Mouse (Mus musculus) MEL (cell line): Measurements from ENCODE around the gene Trpm1. TPM values are rescaled to one million over a fixed set of nuclear protein-coding genes. Genes with fewer than 3 reads are reported as not detected.

Experiments used
- DNase-seq: peaks from one replicate; pipeline ENCODE4 v3.0.0; 2011; ENCODE audit warnings: low read depth, low spot score
- H3K27ac ChIP-seq: 2 replicates; pipeline ENCODE4 v1.5.1; 2012; ENCODE audit warnings: low read depth, mild to moderate bottlenecking, control low read depth, low read length, moderate library complexity; ENCODE audit not compliant: control insufficient read depth
- H3K27me3 ChIP-seq, 2 experiments: fragments of 150-350 bp in 1 of 2; sonication (generic) in 1 of 2; 2 replicates each; pipeline ENCODE4 v1.6.1; 2012; ENCODE audit warnings: low read length in 2 of 2, mild to moderate bottlenecking in 2 of 2, improper control_type of control experiment in 1 of 2, moderate library complexity in 1 of 2; ENCODE audit not compliant: insufficient read depth in 2 of 2, control insufficient read depth in 1 of 2
- H3K36me3 ChIP-seq, 2 experiments: 2 replicates each; pipeline ENCODE4 v1.6.1; 2012 to 2014; ENCODE audit warnings: low read length in 2 of 2, improper control_type of control experiment in 1 of 2, inconsistent platforms in 1 of 2, mild to moderate bottlenecking in 1 of 2; ENCODE audit not compliant: insufficient read depth in 2 of 2, control insufficient read depth in 1 of 2
- H3K4me1 ChIP-seq, 2 experiments: fragments of 150-350 bp in 1 of 2; sonication (generic) in 1 of 2; 2 replicates each; pipeline ENCODE4 v1.6.1; 2012; ENCODE audit warnings: low read length in 2 of 2, improper control_type of control experiment in 1 of 2, mild to moderate bottlenecking in 1 of 2; ENCODE audit not compliant: insufficient read depth in 2 of 2, control insufficient read depth in 1 of 2
- H3K4me3 ChIP-seq, 2 experiments: fragments of 150-350 bp in 1 of 2; sonication (generic) in 1 of 2; 2 replicates each; pipeline ENCODE4 v1.5.1; 2012; ENCODE audit warnings: low read depth in 2 of 2, low read length in 2 of 2, mild to moderate bottlenecking in 2 of 2, moderate library complexity in 2 of 2, control low read depth in 1 of 2, improper control_type of control experiment in 1 of 2; ENCODE audit not compliant: control insufficient read depth in 1 of 2, insufficient read depth in 1 of 2
- H3K79me2 ChIP-seq: 2 replicates; pipeline ENCODE4 v1.6.1; 2012; ENCODE audit warnings: mild to moderate bottlenecking, low read length, moderate library complexity; ENCODE audit not compliant: control insufficient read depth, poor library complexity, insufficient read depth
- H3K9ac ChIP-seq: 2 replicates; pipeline ENCODE4 v1.6.1; 2012; ENCODE audit warnings: low read depth, mild to moderate bottlenecking, control low read depth, low read length, moderate library complexity; ENCODE audit not compliant: control insufficient read depth, poor library complexity, severe bottlenecking
- H3K9me3 ChIP-seq: fragments of 150-350 bp; sonication (generic); replicated peaks from 2 replicates; pipeline ENCODE4 v1.6.1; 2012; ENCODE audit warnings: mild to moderate bottlenecking, low read length, improper control_type of control experiment, moderate library complexity; ENCODE audit not compliant: insufficient read depth
- BHLHE40 ChIP-seq: IDR thresholded peaks from 2 replicates; pipeline ENCODE4 v1.6.1; 2012; ENCODE audit warnings: low read depth, mild to moderate bottlenecking, inconsistent platforms, low read length, improper control_type of control experiment, borderline replicate concordance
- CHD2 ChIP-seq: IDR thresholded peaks from 2 replicates; pipeline ENCODE4 v1.6.1; 2011; ENCODE audit warnings: low read length, improper control_type of control experiment
- CTCF ChIP-seq, 3 experiments: IDR thresholded peaks in 2 of 3; conservative IDR thresholded peaks in 1 of 3; 2 replicates each; pipeline ENCODE4 v1.5.1; 2011 to 2012; ENCODE audit warnings: low read length in 3 of 3, low read depth in 2 of 3, mild to moderate bottlenecking in 2 of 3, improper control_type of control experiment in 1 of 3, inconsistent platforms in 1 of 3, mixed read lengths in 1 of 3, moderate library complexity in 1 of 3; ENCODE audit not compliant: control insufficient read depth in 1 of 3, insufficient read depth in 1 of 3, poor library complexity in 1 of 3, severe bottlenecking in 1 of 3
- ELF1 ChIP-seq: IDR thresholded peaks from 2 replicates; pipeline ENCODE4 v1.6.1; 2014; ENCODE audit warnings: low read depth, mild to moderate bottlenecking, inconsistent platforms, low read length, improper control_type of control experiment, moderate library complexity
- EP300 ChIP-seq, 2 experiments: IDR thresholded peaks; 2 replicates each; pipeline ENCODE4 v1.6.1; 2011; ENCODE audit warnings: improper control_type of control experiment in 2 of 2, low read length in 2 of 2, low read depth in 1 of 2, mild to moderate bottlenecking in 1 of 2
- ETS1 ChIP-seq: IDR thresholded peaks from 2 replicates; pipeline ENCODE4 v1.6.1; 2012; ENCODE audit warnings: low read depth, mild to moderate bottlenecking, inconsistent platforms, low read length, improper control_type of control experiment, moderate library complexity
- GATA1 ChIP-seq: IDR thresholded peaks from 2 replicates; pipeline ENCODE4 v1.6.1; 2011; ENCODE audit warnings: low read depth, low read length, improper control_type of control experiment
- HCFC1 ChIP-seq: IDR thresholded peaks from 2 replicates; pipeline ENCODE4 v1.6.1; 2012; ENCODE audit warnings: low read depth, mild to moderate bottlenecking, inconsistent platforms, low read length, improper control_type of control experiment, moderate library complexity
- JUND ChIP-seq: IDR thresholded peaks from 2 replicates; pipeline ENCODE4 v1.6.1; 2011; ENCODE audit warnings: low read depth, mild to moderate bottlenecking, improper control_type of control experiment, low read length
- KAT2A ChIP-seq: conservative IDR thresholded peaks from 2 replicates; pipeline ENCODE4 v1.6.1; 2012; ENCODE audit warnings: low read depth, low read length, improper control_type of control experiment, inconsistent platforms
- MAX ChIP-seq: IDR thresholded peaks from 2 replicates; pipeline ENCODE4 v1.6.1; 2011; ENCODE audit warnings: low read length, improper control_type of control experiment
- MAZ ChIP-seq: IDR thresholded peaks from 2 replicates; pipeline ENCODE4 v1.6.1; 2012; ENCODE audit warnings: low read depth, mild to moderate bottlenecking, inconsistent platforms, low read length, improper control_type of control experiment
- MEF2A ChIP-seq: IDR thresholded peaks from 2 replicates; pipeline ENCODE4 v1.6.1; 2014; ENCODE audit warnings: low read depth, mild to moderate bottlenecking, inconsistent platforms, low read length, improper control_type of control experiment; ENCODE audit not compliant: poor library complexity, insufficient replicate concordance, severe bottlenecking; ENCODE audit errors: extremely low read depth
- MXI1 ChIP-seq: IDR thresholded peaks from 2 replicates; pipeline ENCODE4 v1.6.1; 2011; ENCODE audit warnings: mild to moderate bottlenecking, low read depth, low read length, improper control_type of control experiment
- NELFE ChIP-seq: IDR thresholded peaks from 2 replicates; pipeline ENCODE4 v1.6.1; 2011; ENCODE audit warnings: low read depth, low read length, improper control_type of control experiment
- NRF1 ChIP-seq: IDR thresholded peaks from 2 replicates; pipeline ENCODE4 v1.6.1; 2014; ENCODE audit warnings: low read depth, mild to moderate bottlenecking, inconsistent platforms, low read length, improper control_type of control experiment, moderate library complexity; ENCODE audit not compliant: poor library complexity, insufficient read depth, severe bottlenecking
- POLR2A ChIP-seq, 2 experiments: IDR thresholded peaks; 2 replicates each; pipeline ENCODE4 v1.6.1; 2011 to 2012; ENCODE audit warnings: low read length in 2 of 2, mild to moderate bottlenecking in 2 of 2, control low read depth in 1 of 2, improper control_type of control experiment in 1 of 2, low read depth in 1 of 2, moderate library complexity in 1 of 2; ENCODE audit not compliant: control insufficient read depth in 1 of 2, insufficient read depth in 1 of 2, poor library complexity in 1 of 2
- POLR2AphosphoS2 ChIP-seq: IDR thresholded peaks from 2 replicates; pipeline ENCODE4 v1.6.1; 2011; ENCODE audit warnings: low read length, improper control_type of control experiment
- POLR2AphosphoS5 ChIP-seq: IDR thresholded peaks from 2 replicates; pipeline ENCODE4 v1.6.1; 2012; ENCODE audit warnings: low read depth, borderline replicate concordance, mild to moderate bottlenecking, inconsistent platforms, low read length, moderate library complexity, mixed read lengths
- SMC3 ChIP-seq: IDR thresholded peaks from 2 replicates; pipeline ENCODE4 v1.6.1; 2011; ENCODE audit warnings: low read depth, low read length, improper control_type of control experiment
- TAL1 ChIP-seq: IDR thresholded peaks from 2 replicates; pipeline ENCODE4 v1.6.1; 2012; ENCODE audit warnings: mild to moderate bottlenecking, inconsistent platforms, low read length, moderate library complexity, mixed read lengths
- TBP ChIP-seq: IDR thresholded peaks from 2 replicates; pipeline ENCODE4 v1.8.0; 2011; ENCODE audit warnings: low read depth, low read length, improper control_type of control experiment
- TCF12 ChIP-seq: IDR thresholded peaks from 2 replicates; pipeline ENCODE4 v1.6.1; 2014; ENCODE audit warnings: low read depth, mild to moderate bottlenecking, inconsistent platforms, low read length, improper control_type of control experiment, moderate library complexity
- UBTF ChIP-seq: IDR thresholded peaks from 2 replicates; pipeline ENCODE4 v1.6.1; 2012; ENCODE audit warnings: low read depth, mild to moderate bottlenecking, inconsistent platforms, low read length, improper control_type of control experiment, moderate library complexity, borderline replicate concordance; ENCODE audit not compliant: insufficient read depth
- USF2 ChIP-seq, 2 experiments: IDR thresholded peaks; 2 replicates each; pipeline ENCODE4 v1.6.1; 2011 to 2012; ENCODE audit warnings: improper control_type of control experiment in 2 of 2, low read length in 2 of 2, borderline replicate concordance in 1 of 2, inconsistent platforms in 1 of 2, low read depth in 1 of 2, mild to moderate bottlenecking in 1 of 2; ENCODE audit not compliant: insufficient read depth in 1 of 2
- ZKSCAN1 ChIP-seq: IDR thresholded peaks from 2 replicates; pipeline ENCODE4 v1.6.1; 2012; ENCODE audit warnings: low read depth, mild to moderate bottlenecking, inconsistent platforms, low read length, improper control_type of control experiment, moderate library complexity
- ZNF384 ChIP-seq: IDR thresholded peaks from 2 replicates; pipeline ENCODE4 v1.6.1; 2012; ENCODE audit warnings: low read depth, mild to moderate bottlenecking, inconsistent platforms, low read length, improper control_type of control experiment
- polyA plus RNA-seq, 2 experiments: library from polyadenylated mRNA; stranded (reverse) in 1 of 2; unstranded in 1 of 2; fragments of >175 nt in 1 of 2; fragments of >200 nt in 1 of 2; gene quantifications; 2 replicates each; pipeline versions ENCODE4 v1.2.1 to v1.2.4; 2012; ENCODE audit warnings: low replicate concordance in 2 of 2, low read depth in 1 of 2; ENCODE audit not compliant: insufficient read length in 2 of 2, insufficient read depth in 1 of 2, missing spikeins in 1 of 2
- total RNA-seq: library from RNA; depleted of rRNA; stranded (reverse); fragments of 300-350 nt; gene quantifications from 2 replicates; pipeline ENCODE4 v1.2.3, GENCODE M21; 2012

Trpm1 gene
- total and polyA plus RNA-seq, 3 experiments: not detected

GRCm38 (mm10) chr7:64279548-64279947 is 125.9 kb downstream of the Trpm1 start:
- TF ChIP-seq UBTF: no peak
- TF ChIP-seq NELFE: no peak
- no peak for TF ChIP-seq MEF2A
- no peak for TF ChIP-seq TAL1
- no peak for TF ChIP-seq EP300 (IDR thresholded peaks at IDR 0.05; ENCODE audit: low read depth in 1 of 2, low read length in 2 of 2)
- no peak for TF ChIP-seq TCF12
- no peak for TF ChIP-seq ZNF384
- no peak for TF ChIP-seq POLR2AphosphoS5
- no peak for TF ChIP-seq SMC3
- TF ChIP-seq CTCF (IDR thresholded peaks at IDR 0.05 in 2 of 3, conservative IDR thresholded peaks at IDR 0.05 in 1 of 3; ENCODE audit: control insufficient read depth in 1 of 3, insufficient read depth in 1 of 3, low read depth in 2 of 3, low read length in 3 of 3, poor library complexity in 1 of 3, severe bottlenecking in 1 of 3): no peak
- TF ChIP-seq JUND: no peak
- TF ChIP-seq NRF1: no peak
- TF ChIP-seq USF2 (IDR thresholded peaks at IDR 0.05; ENCODE audit: borderline replicate concordance in 1 of 2, insufficient read depth in 1 of 2, low read depth in 1 of 2, low read length in 2 of 2): no peak
- TF ChIP-seq KAT2A: no peak
- no peak for TF ChIP-seq BHLHE40
- TF ChIP-seq MXI1: no peak
- no peak for TF ChIP-seq TBP
- TF ChIP-seq CHD2: no peak
- TF ChIP-seq MAZ: no peak
- Histone ChIP-seq H3K4me3 (no peak overlapping the region), H3K36me3 (no peaks in the 10 kb centered on the region), H3K27me3 (peaks cover 0 to 4% of the 10 kb centered on the region in 2 experiments; a peak in 2 of 4 replicates), H3K4me1 (no peaks in the 10 kb centered on the region), H3K79me2 (no peaks in the 10 kb centered on the region), H3K9me3 (no peaks in the 10 kb centered on the region), H3K27ac (no peak overlapping the region), H3K9ac (no peak overlapping the region)
- DNase-seq: peak; percentile 63

- Histone ChIP-seq H3K79me2 (no peaks in the 10 kb centered on the region; the same call in 1 of the 2 replicates), H3K4me3 (no peak overlapping the region), H3K9ac (no peak overlapping the region), H3K36me3 (peaks cover 0 to 3% of the 10 kb centered on the region in 2 experiments; a peak in 1 of 4 replicates), H3K4me1 (peaks cover 5 to 7% of the 10 kb centered on the region in 2 experiments), H3K9me3 (no peaks in the 10 kb centered on the region), H3K27ac (no peak overlapping the region), H3K27me3 (no peaks in the 10 kb centered on the region)
- DNase-seq: no peak
- TF ChIP-seq MAZ (no peak), TAL1 (no peak), SMC3 (no peak), POLR2AphosphoS2 (no peak), CTCF (IDR thresholded peaks at IDR 0.05 in 2 of 3, conservative IDR thresholded peaks at IDR 0.05 in 1 of 3; ENCODE audit: control insufficient read depth in 1 of 3, insufficient read depth in 1 of 3, low read depth in 2 of 3, low read length in 3 of 3, poor library complexity in 1 of 3, severe bottlenecking in 1 of 3) (no peak), NRF1 (no peak), NELFE (no peak), JUND (no peak), MAX (no peak), ELF1 (no peak), POLR2A (IDR thresholded peaks at IDR 0.05; ENCODE audit: control insufficient read depth in 1 of 2, insufficient read depth in 1 of 2, low read depth in 1 of 2, low read length in 2 of 2, poor library complexity in 1 of 2) (no peak), GATA1 (no peak), ZNF384 (no peak), ETS1 (no peak), BHLHE40 (no peak), ZKSCAN1 (no peak), UBTF (no peak), MEF2A (no peak), HCFC1 (no peak)
These were observed 132.9 kb downstream of the Trpm1 start for GRCm38 (mm10) chr7:64286566-64286965.
